Mouse (Mus musculus): Measurements from ENCODE around the gene Odf2l.

GRCm38 (mm10) chr3:145101891-145102555 lies 16.4 kb upstream of the Odf2l start:
- TF ChIP-seq CTCF (IDR thresholded peaks at IDR 0.05; ENCODE audit: insufficient read depth, low read depth, low read length) (no peak), POLR2A (IDR thresholded peaks at IDR 0.05; ENCODE audit: insufficient read depth, low read depth, low read length) (no peak)
